Mouse (Mus musculus): Measurements from ENCODE around the gene Nek6.
A peak's percentile ranks its signal among the peaks of the same experiment; 100 is the strongest.

Gene Nek6

GRCm38 (mm10) chr2:38539677-38540076 lies 28.2 kb downstream of the Nek6 start:
- no peak for DNase-seq (ENCODE audit: low spot score)

GRCm38 (mm10) chr2:38540666-38541065 lies 29.2 kb downstream of the Nek6 start:
- no peak for DNase-seq (ENCODE audit: low spot score)

GRCm38 (mm10) chr2:38541101-38541500 lies 29.7 kb downstream of the Nek6 start:
- DNase-seq (ENCODE audit: low spot score), result no peak

DNA sequence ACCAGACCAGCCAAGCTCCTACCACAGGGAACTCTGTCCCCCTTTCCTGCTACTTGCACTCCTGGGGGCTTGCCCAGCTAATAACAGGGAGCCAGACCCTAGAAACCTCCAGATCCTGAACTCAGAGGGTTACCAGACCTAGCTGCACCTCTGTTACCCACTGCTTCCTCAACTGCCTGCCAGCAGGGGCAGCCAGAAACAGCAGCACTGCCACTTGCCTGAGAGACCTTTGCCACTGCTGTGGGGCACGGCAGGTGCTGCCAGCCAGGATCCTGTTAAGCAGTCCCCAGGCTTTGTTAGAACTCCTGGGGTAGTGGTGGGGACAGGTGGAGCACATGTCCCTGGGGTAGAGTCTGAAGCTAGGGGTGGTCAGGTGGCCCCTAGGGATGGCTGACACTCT lies 30.1 kb downstream of the Nek6 start:
- DNase-seq (ENCODE audit: low spot score), result no peak

DNA sequence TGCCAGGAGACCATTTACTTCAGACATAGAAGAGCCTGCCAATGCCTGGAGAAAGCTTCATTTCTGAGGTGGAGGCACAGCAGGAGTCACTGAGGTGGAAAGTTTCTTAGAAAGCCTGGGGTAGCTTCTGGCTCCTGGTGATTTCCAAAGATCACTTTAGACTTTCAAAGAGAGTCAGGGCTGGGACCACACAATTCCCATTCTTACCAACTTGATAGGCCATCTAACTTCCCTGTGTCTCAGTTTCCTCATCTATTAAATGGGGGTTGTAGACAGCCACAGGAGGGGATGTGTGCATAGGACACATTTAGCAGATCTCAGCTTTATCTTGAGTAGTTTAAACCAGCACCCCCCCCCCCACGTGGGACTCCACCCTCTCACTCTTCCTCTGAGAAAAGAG lies 30.9 kb downstream of the Nek6 start:
- no peak for DNase-seq (ENCODE audit: low spot score)

- DNase-seq (ENCODE audit: low spot score), result no peak
These were observed 31.7 kb downstream of the Nek6 start for GRCm38 (mm10) chr2:38543158-38543557.

DNA sequence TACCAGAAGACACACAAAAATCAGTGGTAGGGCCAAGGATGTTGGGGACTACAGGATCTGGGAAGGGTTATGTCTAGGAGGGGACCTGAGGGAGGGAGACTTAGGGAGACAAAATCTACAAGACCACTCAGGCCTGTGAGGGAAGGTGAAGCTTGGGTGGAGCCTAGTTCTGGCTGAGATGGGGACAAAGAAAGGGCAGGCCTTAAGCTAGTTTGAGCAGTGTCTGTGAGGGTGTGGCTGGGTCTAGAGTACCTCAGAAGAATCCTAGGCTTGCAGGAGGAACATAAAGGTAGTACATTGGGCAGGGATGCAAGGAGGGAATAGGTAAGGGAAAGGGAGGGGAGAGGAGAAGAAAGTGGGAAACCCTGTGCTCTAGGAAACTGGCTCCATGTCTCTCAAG lies 32.9 kb downstream of the Nek6 start:
- DNase-seq (ENCODE audit: low spot score), result no peak

- DNase-seq (ENCODE audit: low spot score), result no peak
These were observed 33.5 kb downstream of the Nek6 start for GRCm38 (mm10) chr2:38544982-38545381.

- no peak for DNase-seq (ENCODE audit: low spot score)
These were observed 34.3 kb downstream of the Nek6 start for GRCm38 (mm10) chr2:38545706-38546105.

DNA sequence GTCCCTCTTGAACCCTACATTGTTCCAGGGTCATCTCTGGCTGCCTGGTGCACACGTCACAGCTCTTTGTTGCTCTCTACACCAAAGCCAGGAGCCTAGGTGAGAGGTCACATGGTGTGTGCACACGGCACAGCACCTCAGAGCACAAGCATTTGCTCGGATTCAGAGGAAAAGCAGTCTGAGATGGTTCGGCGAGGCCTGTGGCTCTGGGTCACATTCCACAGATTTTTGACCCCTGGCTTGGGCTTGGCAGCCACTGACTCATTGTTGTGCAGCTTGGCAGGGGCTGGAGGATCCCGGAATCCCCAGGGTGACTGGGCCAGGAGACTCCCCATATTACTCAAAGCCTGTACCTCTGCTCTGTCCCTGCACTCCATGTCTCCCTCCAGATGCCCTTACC lies 34.8 kb downstream of the Nek6 start:
- no peak for DNase-seq (ENCODE audit: low spot score)

DNA sequence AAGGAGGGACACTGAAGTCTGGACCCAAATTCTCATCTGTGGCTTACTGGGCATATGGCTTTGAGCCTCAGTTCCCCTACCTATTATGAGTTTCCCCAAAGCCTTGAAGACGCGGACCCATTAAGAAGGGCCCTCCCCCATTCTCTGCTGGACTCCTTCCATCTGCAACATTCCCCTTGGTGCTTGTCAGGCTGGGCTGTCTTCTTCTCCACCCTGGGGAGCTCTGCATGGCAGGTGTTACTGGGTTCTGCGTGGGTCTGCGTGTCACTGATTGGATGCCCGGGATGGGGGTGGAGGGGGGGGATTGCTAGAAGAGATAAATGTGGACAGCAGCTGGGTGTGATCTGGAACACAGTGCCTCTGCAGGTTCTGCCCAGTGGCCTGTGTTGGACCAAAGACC lies 35.3 kb downstream of the Nek6 start:
- DNase-seq (ENCODE audit: low spot score), result no peak

DNA sequence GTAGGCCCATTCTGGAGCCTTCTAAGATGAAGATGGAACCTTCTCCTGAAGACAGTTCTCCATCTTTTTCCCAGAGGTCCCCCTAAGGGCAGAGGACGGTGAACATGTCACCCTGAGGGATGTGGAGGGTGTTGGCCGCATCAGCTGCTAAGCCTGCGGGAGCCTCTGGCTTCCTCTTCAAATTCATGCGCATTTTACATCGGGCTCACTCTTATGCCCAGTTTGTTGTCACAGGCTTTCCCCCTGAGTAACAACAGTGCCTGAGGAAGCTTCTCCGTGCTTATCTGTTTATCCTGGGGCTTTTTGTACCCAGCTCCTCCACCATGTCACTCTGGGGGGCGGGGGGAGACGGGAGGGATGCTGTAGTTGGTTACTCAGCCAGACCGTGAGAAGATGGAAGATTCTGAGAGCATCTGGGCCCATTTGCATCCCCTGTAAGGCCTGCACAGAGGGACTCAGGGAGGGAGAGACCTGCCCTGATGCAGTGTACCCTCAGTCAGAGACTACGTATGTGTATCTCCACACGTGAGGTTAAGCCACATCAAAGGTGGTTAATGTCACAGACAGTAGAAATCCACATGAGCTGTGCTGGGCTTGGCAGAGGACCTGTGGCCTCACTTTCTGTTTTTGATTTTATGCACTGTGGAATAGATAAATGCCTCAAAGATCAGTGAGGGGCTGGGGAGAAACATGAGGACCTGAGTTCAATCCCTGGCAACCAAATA lies 36.5 kb downstream of the Nek6 start:
- peak; percentile 4 for DNase-seq (ENCODE audit: low spot score)

GRCm38 (mm10) chr2:38552004-38552443 lies 40.6 kb downstream of the Nek6 start:
- no peak for DNase-seq (ENCODE audit: low spot score)

- DNase-seq (ENCODE audit: low spot score), result no peak
These were observed 43.0 kb downstream of the Nek6 start for GRCm38 (mm10) chr2:38554226-38554995.

DNA sequence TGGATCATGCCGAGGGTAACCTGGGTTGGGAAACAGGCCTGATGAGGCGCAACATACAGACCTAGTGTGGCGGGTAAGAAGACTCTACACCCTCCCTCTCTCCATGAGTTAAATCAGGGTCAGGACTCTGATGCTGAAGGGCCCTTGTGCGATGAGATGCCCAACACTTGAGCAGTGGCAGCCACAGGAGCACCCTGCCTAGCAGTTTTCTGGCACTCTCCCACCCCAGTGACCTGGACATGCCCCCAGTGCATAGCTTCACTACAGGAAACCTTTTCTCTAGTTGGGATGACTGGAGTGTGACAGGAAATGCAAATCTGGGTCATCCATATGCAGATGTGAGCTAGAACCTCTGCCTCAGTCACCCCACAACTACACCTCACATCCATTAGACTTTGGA lies 44.2 kb downstream of the Nek6 start:
- DNase-seq (ENCODE audit: low spot score), result no peak

- no peak for DNase-seq (ENCODE audit: low spot score)
These were observed 45.3 kb downstream of the Nek6 start for GRCm38 (mm10) chr2:38556721-38557120.

- no peak for DNase-seq (ENCODE audit: low spot score)
These were observed 49.1 kb downstream of the Nek6 start for GRCm38 (mm10) chr2:38560296-38561227.

GRCm38 (mm10) chr2:38562596-38562995 lies 51.2 kb downstream of the Nek6 start:
- no peak for DNase-seq (ENCODE audit: low spot score)

DNA sequence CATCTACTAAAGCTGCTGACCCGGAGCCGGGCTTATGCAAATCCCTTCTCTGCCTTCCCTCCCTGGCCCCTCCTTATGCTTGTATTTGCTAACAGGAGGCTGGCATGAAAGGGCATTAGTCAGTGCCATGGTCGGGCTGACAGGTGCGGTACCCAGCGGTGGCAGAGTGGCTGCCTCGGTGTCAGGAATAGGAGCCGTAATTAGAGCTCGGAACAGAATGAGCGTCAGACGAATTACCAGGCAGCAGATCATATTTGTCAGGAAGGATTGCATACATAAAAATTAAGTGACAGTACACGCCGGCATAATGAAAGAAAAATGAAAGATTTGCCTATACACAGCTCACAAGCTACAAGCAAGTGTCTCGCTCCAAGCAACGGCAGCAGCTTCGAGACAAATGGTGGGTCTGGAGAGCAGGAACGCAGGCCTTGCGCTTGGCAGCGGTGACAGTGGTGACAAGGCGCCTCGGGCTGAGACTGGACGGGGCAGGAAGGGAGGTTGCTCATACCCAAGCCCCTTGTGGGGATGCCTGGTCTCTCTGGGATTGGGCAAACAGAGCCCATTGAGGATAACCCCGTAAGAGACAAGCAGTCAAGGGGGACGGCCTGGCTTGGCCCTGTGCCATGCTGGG lies 60.6 kb downstream of the Nek6 start:
- DNase-seq (ENCODE audit: low spot score), result no peak

- DNase-seq (ENCODE audit: low spot score), result no peak
These were observed 63.3 kb downstream of the Nek6 start for GRCm38 (mm10) chr2:38574697-38575096.

- DNase-seq (ENCODE audit: low spot score), result no peak
These were observed 67.4 kb downstream of the Nek6 start for GRCm38 (mm10) chr2:38578602-38579521.
